Mouse (Mus musculus): ENCODE measurements around the gene Myo18b.

The Myo18b gene

DNA sequence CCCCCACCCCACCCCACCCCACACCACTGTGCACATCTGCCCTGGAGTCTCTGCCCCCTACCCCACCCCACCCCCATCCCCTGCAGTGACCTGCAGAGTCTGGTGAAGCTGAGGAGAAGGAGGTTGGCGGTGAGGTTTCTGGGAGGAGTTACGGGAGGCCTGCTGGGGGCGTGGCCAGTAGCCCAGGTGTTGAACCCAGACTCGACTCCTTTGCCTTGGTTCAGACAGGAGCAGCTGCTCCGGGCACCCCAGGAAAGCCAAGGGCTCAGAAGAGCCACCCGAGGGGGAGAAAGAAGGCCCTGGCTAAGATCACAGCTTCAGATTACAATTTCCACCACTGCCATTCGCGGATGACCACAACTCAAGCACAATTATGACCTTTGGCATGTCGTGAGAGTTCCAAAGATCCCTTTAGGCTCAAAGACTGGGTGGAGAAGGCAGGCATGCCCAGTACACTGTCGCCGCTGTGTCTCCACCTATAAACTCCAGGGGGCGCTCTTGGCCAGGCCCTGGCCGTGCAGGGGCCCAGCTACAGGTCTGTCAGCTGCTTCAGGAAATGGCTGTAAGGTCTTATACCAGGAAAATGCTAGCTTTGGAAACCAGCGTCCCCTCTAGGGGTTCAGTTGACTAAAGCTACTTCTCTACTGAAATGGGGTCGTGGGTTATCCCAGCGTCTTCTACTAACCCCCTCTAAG lies 47.4 kb downstream of the Myo18b start:
- TF ChIP-seq GATA4 (IDR thresholded peaks at IDR 0.05; ENCODE audit: insufficient replicate concordance, low read length), result no peak

DNA sequence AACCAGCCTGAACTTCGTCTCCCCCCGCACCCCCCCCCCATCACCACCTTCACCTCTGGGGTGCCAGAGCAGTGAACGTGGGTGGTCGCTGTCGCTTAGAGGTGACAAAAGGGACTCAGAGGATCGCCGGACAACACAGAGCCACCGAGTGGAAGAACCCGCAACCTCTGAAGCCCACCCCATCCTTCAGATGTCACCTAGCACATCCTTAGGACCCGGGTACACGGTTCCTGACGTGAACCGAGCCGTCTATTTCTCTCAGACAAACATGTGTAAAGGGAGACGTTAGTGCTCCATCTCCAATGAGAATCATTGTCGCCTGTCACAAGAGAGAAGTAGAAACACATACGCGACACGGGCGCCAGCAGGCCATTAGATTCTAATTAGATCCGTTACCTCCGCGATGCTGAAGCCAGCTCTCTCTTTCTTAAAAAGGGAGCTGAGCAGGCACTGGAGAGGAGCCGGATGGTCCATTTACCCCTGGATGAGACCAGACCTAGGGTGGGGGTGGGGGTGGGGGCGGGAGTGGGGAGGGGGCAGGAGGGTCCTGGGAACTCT lies 48.1 kb downstream of the Myo18b start:
- no peak for TF ChIP-seq GATA4 (IDR thresholded peaks at IDR 0.05; ENCODE audit: insufficient replicate concordance, low read length)

DNA sequence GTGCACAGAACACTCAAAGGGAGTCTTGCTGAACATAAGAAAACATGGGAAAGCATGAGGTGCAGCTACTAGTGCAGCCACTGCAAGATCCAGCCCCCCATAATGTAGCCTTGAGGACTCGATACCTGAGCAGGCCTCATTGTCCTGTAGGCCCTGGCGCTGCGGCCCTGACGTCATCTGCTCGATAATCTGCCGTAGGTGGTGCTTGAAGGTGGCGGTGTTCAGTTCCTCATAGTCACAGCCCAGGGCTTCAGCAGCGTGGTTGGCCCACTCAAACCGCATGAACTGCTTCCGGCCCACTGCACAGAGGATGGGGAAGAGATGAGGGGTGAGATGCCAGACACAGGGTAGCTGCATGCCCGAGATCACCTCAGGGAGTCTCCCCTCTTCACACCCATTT lies 50.0 kb downstream of the Myo18b start:
- TF ChIP-seq GATA4 (IDR thresholded peaks at IDR 0.05; ENCODE audit: insufficient replicate concordance, low read length), result no peak

DNA sequence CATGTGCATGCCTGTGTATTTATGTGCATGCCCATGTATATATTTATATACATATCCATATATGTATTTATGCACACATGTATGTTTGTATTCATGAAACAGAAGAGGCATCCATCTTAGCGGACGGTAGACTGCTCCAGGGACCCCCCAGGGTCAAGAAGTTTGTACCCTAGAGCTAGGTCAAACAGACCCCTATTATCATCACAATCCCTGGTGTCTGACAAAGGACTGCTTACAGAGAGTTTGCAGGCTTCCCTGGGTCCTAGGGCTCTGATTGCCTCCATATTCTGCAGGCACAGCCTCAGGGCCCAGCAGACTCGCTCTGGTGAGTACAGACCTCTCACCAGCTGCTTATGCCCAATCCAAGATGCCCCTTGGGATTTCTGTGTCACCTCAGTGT lies 51.7 kb downstream of the Myo18b start:
- no peak for TF ChIP-seq GATA4 (IDR thresholded peaks at IDR 0.05; ENCODE audit: insufficient replicate concordance, low read length)

DNA sequence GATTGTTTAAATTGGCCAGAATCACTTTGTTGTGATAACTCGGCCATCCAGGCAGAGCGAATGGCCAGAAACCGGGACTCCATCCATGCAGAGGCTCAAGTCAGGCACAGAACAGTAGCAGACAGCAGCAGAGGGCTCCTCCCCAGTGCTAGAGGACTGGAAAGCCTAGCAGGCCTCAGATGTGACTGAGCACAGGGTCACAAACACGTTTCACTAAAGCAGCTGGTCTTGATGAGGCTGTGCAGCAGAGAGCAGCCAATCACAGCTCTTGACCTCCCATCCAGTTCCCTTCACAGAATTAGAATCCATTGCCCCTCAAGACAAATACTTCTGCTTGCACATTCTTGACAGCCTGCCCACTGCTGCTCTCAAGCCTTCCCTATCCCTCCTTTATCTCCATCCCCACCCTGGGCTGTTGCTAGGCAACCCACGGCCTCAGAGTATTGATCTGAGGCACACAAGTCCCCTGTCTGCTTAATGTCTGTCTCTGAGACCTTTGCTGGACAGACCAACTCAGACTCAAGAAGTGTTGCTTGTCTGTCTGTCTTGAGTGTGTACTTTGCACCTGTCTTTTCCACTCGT lies 52.4 kb downstream of the Myo18b start:
- TF ChIP-seq GATA4 (IDR thresholded peaks at IDR 0.05; ENCODE audit: insufficient replicate concordance, low read length), result no peak

DNA sequence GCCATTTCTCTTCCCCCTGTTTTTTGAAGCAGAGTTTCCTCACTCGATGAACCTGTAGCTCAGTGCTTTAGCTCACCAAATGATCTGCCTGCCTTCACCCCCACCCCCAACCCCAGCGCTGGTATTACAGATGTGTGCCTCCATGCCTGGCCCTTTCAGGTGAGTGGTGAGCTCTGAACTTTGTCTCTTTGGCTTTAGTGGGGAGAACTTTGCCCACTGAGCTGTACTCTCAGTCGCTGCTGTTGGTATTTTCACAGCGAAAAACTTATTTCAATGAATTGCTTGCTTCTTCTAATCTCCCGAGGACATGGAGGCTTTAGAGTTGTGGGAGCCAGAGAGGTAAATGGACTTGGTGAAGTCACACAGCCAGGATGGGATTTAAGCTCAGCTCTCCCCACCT lies 53.5 kb downstream of the Myo18b start:
- TF ChIP-seq GATA4 (IDR thresholded peaks at IDR 0.05; ENCODE audit: insufficient replicate concordance, low read length), result no peak

DNA sequence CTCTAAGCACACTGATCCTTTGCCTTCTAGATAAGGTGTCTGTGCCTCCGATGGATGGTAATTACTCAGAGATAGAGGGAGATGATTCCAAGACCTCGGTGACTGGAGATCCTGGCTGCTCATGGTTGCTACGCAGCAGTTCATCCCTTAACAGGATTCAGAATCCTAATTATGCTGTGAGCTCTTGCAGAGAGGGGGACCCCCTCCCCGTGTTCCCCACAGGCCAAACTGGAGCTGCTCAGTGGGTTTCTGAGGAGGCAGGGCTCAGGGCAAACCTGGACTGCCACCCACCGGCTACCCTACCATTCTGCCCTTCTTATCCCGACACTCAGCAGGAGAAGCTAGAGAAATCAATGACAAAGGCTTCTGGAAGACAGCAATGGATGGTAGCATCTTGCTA lies 54.3 kb downstream of the Myo18b start:
- TF ChIP-seq GATA4 (IDR thresholded peaks at IDR 0.05; ENCODE audit: insufficient replicate concordance, low read length), result no peak

DNA sequence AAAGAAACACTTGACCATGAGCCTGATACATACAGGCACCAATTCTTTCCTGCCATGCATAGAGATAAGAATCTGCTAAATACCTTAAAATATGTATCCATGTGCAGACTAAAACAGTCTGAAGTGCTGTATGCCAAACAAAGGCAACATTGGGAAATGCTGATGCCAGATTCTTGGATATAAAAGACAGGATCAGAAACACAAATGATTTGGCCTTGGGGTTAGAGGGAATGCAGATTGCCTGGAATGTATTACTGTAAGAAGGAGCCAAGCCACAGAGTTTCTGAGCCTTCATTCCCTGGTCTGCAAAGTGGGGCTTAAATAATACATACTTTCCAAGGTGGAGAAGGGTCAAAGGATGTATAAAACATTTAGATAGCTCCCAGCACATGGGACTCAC lies 61.3 kb downstream of the Myo18b start:
- no peak for TF ChIP-seq GATA4 (IDR thresholded peaks at IDR 0.05; ENCODE audit: insufficient replicate concordance, low read length)

DNA sequence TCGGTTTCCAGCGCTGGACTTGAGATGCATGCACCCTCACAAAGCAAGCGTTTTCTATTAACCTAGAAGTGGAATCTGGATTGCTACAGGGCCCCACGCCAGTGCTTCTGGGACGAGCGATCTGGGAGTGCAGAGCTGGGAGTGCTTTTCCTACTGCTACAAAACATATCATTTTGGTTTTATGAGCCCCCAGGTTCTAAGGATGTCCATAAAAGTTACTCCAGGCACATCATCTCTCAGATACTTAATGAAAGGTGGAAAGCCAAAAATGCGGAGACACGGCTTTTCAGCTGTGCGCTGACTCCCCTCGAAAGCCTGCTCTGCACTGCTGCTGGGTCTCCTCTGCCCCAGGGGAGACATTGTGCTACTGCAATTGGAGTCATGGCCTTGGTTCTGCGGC lies 62.3 kb downstream of the Myo18b start:
- TF ChIP-seq GATA4 (IDR thresholded peaks at IDR 0.05; ENCODE audit: insufficient replicate concordance, low read length), result no peak

DNA sequence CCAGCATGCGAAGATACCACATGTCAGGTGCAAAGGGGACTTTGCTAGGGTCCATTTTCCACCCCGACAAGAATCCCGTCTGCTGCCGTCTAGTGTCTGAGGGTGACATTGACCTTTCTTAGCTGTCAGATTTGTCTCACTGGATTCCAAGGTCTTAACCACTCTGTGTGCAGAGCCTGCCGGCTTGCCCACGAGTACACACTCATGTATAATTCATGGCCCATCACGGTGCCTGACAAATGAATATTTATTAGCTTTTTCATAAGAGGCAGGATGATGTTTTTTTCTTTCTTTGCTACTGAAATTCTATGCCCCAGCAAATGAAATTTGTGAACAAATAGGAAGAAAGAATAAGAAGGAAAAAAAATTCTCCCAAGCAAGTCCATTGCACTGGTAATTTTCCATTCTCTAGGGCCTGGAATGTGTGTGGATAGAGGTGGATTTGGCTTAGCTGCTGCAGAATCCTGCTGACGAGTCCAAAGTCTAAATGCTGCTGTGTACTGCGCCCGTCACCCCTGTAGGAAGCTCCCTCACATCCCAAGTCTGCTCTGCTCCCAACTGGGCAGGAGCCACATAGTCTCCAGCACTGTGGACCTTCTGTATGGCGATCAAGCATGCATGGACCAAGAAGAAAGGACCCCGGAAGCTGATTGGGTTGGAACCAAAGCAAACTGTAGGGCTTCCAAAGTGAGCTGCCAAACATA lies 70.9 kb downstream of the Myo18b start:
- TF ChIP-seq GATA4 (IDR thresholded peaks at IDR 0.05; ENCODE audit: insufficient replicate concordance, low read length), result no peak

DNA sequence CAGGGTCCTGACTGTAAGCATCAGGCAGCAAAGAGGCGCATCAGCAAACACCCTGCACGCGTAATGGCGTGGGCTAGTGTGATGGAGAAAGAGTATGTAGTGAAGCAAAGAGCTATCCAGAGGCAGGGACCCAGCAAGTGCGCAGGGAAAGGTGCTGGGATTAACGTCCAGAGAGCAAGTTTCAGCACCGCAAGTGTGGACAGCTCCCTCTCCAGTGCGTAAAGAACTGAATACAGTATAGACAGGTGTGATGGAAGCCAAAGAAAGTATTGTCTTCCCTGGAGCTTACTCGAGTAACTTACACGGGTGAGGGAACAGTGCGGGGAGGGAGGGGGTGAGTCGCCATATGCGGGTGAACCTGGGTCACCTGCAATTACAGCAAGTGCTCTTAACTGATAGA lies 71.8 kb downstream of the Myo18b start:
- no peak for TF ChIP-seq GATA4 (IDR thresholded peaks at IDR 0.05; ENCODE audit: insufficient replicate concordance, low read length)

DNA sequence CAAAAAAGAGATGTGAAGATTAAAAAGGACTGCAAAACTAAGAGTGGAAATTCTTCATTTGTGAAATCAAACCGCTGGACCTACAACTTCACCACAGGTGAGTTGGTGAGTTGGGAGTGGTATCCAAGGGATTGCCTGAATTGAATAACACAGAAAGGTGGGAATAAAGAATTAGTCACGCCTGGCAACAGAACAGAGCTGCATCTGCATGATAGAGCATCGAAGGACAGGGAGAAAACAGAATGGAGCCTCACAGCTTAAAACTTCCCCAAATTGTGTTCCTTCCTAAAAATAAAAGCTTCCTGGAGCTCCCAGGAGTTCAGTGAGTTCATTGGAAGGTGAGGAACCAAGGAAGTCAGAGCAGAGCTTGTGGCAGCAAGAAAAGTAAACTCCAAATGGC lies 73.7 kb downstream of the Myo18b start:
- TF ChIP-seq GATA4 (IDR thresholded peaks at IDR 0.05; ENCODE audit: insufficient replicate concordance, low read length), result no peak

DNA sequence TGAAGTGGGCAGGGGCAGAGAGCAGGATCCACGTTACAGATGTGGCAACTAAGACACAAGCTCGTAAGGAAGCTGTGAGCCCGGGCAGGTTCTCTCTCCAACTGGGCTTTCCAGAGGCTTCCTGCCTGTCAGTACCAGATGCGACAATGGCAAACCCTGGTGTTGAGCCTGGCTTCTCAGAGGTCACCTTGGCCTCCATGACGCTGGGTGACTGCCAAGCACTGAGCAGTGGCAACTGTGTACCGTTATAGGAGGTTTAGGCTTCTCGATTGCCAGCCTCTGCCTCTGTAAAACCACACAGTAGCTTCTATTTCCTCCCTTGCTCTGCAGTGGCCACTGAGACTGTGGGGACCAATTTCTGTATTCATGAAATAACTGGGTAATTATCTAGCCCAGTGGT lies 81.1 kb downstream of the Myo18b start:
- TF ChIP-seq GATA4 (IDR thresholded peaks at IDR 0.05; ENCODE audit: insufficient replicate concordance, low read length), result no peak

DNA sequence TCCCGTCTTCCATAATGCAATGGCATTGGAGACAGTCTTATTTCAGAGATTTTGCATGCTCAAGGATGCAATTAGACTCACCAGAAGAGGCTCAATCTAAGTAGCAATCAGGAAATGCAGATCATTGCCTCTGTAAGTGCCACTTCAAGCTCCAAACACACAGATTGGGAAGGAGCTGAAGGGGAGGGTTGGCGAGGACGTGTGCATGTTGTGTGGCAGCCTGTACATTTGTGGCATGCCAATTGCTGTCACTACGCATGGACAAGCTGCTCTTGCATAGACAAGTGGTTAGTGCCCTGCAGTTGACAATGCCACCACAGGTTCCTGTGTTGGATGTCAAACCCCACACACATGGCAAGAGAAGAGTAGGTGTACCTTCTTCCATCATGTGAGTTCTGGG lies 88.5 kb downstream of the Myo18b start:
- TF ChIP-seq GATA4 (IDR thresholded peaks at IDR 0.05; ENCODE audit: insufficient replicate concordance, low read length), result no peak

DNA sequence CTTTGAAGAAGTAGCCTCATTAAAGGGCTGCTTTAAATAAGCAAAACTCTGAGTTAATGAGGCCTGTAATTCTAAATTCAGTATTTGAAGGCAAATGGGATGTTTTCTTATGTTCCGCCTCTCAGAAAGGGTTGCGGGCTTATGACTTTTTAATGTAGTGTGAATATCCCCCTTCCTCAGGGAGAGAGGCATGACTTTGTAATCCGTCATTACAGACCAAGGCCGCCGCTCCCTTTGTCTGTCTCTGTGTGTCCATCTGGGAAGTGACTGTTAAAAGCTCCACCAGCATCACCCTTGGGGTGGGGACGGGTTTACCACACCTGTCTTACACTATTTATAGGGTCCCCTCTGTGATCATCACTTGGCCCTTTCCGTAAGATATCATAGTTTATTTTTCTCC lies 100.1 kb downstream of the Myo18b start:
- TF ChIP-seq GATA4 (IDR thresholded peaks at IDR 0.05; ENCODE audit: insufficient replicate concordance, low read length), result no peak
